Mouse (Mus musculus) midbrain, postnatal 0 days (tissue): ENCODE data around the gene Dido1. TPM values are rescaled to one million over a fixed set of nuclear protein-coding genes. Genes with fewer than 3 reads are reported as not detected.

Experiments
- ATAC-seq: fragments of 200-750 bp; cut with Nextera tagmentation; 2 replicates; pipeline ENCODE4 v1.8.0; 2017; ENCODE audit warnings: moderate number of reproducible peaks, mild to moderate bottlenecking, moderate TSS enrichment, moderate library complexity; ENCODE audit not compliant: low FRiP score
- DNase-seq: peaks from one replicate; pipeline ENCODE4 v3.0.0-alpha.2; 2015; ENCODE audit warnings: low spot score
- H3K27ac ChIP-seq: fragments of 300-500 bp; sonication (generic); 2 replicates; pipeline ENCODE4 v1.5.1; 2014; ENCODE audit warnings: low read depth, mild to moderate bottlenecking, low read length, mixed read lengths
- H3K27me3 ChIP-seq: fragments of 300-500 bp; sonication (generic); 2 replicates; pipeline ENCODE4 v1.6.1; 2014; ENCODE audit warnings: low read length, control low read depth, mixed read lengths; ENCODE audit not compliant: insufficient read depth
- H3K36me3 ChIP-seq: fragments of 300-500 bp; sonication (generic); 2 replicates; pipeline ENCODE4 v1.6.1; 2014; ENCODE audit warnings: low read length, control low read depth, mixed read lengths; ENCODE audit not compliant: insufficient read depth
- H3K4me1 ChIP-seq: fragments of 300-500 bp; sonication (generic); 2 replicates; pipeline ENCODE4 v1.6.1; 2014; ENCODE audit warnings: mild to moderate bottlenecking, control low read depth, antibody characterized with exemption, low read length, mixed read lengths; ENCODE audit not compliant: insufficient read depth
- H3K4me2 ChIP-seq: fragments of 300-500 bp; sonication (generic); 2 replicates; pipeline ENCODE4 v1.6.1; 2014; ENCODE audit warnings: low read depth, mild to moderate bottlenecking, low read length, mixed read lengths; ENCODE audit not compliant: poor library complexity, severe bottlenecking
- H3K4me3 ChIP-seq: fragments of 300-500 bp; sonication (generic); 2 replicates; pipeline ENCODE4 v1.5.1; 2014; ENCODE audit warnings: low read depth, mild to moderate bottlenecking, low read length, moderate library complexity
- H3K9ac ChIP-seq: fragments of 300-500 bp; sonication (generic); replicated peaks from 2 replicates; pipeline ENCODE4 v1.6.1; 2014; ENCODE audit warnings: mild to moderate bottlenecking, low read length, moderate library complexity, mixed read lengths; ENCODE audit not compliant: poor library complexity, severe bottlenecking
- H3K9me3 ChIP-seq: fragments of 300-500 bp; sonication (generic); 2 replicates; pipeline ENCODE4 v1.6.1; 2016; ENCODE audit warnings: low read length, control low read depth
- CTCF ChIP-seq: IDR thresholded peaks from 2 replicates; pipeline ENCODE4 v1.5.1; 2016; ENCODE audit warnings: antibody characterized with exemption, mild to moderate bottlenecking
- WGBS: fragments of 180-500 bp; shearing (Covaris S2); extraction: QIAGEN DNeasy Blood & Tissue Kit; methylation state at CpG from one replicate; pipeline ENCODE4 v1.1.7; 2014; 5-methylcytosine and 5-hydroxymethylcytosine counted together
- polyA plus RNA-seq: library from polyadenylated mRNA; unstranded; fragments of >200 nt; fragmentation: Nextera tagmentation; extraction: Ambion mirVana; gene quantifications from 2 replicates; pipeline ENCODE4 v1.2.1, GENCODE M21; 2015
- total RNA-seq: library from RNA; depleted of rRNA; stranded (reverse); fragments of >200 nt; gene quantifications from 2 replicates; pipeline ENCODE4 v1.2.3, GENCODE M21; 2014

The Dido1 gene
- total and polyA plus RNA-seq, 2 experiments from 2014 or later, result 22.2 to 36.7 TPM

DNA sequence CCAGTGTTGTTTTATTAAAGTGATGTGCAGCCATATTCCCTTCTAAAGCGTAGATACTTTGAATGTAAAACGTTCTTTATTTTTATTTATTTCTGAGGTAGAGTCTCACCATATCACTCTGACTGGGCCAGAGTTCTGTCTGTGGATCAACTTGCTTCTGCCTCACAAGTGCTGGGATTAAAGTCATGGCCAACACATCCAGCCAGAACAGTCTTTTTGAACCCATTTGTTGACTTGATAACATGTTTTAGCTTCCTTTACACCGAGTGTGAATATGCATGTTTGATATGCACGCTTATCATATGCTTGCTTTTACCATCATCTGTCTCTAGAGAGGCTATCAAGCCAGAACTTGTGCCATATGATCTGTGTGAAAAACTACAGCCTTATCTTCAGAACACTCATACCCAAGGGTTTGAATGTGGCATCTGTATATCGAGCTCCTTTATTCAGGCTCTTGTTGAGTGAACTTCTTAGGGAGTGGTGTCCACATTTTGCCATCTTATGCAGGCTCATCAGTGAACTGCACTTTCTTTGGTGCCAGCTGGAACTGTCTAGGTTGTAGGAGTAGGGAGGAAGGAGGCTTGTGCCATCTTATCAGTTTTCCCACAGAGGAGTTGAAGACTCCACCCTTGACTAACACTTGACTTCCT is 2.4 kb upstream of the Dido1 start:
- Histone ChIP-seq H3K27me3 (no peaks in the 10 kb centered on the region), H3K4me1 (peaks cover 17% of the 10 kb centered on the region), H3K27ac (no peak overlapping the region), H3K4me2 (no peak overlapping the region), H3K9me3 (no peaks in the 10 kb centered on the region), H3K4me3 (no peak overlapping the region), H3K9ac (no peak overlapping the region), H3K36me3 (peaks cover 20% of the 10 kb centered on the region)
- ATAC-seq (no peak), DNase-seq (no peak)
- no peak for TF ChIP-seq CTCF
- 95% methylated on average over 5 of the region's 5 CpGs for WGBS

DNA sequence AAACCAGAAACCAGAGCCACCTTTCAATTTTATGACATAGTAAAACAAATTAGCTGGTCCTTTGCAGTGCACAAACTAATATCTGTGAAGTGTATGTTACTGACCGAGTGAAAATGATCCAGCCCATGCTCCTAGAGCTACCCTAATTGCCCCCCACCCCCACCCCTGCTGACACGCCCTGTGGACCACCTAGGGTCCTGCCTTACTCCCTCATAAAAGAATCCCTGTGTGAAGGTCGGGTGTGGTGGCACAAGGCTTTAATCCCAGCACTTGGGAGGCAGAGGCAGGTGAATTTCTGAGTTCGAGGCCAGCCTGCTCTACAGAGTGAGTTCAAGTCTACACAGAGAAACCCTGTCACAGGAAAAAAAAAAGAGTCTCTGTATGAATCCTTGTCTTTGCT is 1.7 kb upstream of the Dido1 start:
- no peak for DNase-seq
- Histone ChIP-seq H3K9me3 (no peaks in the 10 kb centered on the region), H3K4me3 (peak overlapping the region; percentile 94; the same call in 1 of the 2 replicates), H3K9ac (peak overlapping the region; percentile 97; the same call in 1 of the 2 replicates), H3K27ac (0 out of 2 replicates have a peak overlapping the region, but pooled peaks have one; percentile 38), H3K4me1 (peaks cover 17% of the 10 kb centered on the region), H3K36me3 (peaks cover 14% of the 10 kb centered on the region), H3K4me2 (no peak overlapping the region; the same call in 1 of the 2 replicates), H3K27me3 (no peaks in the 10 kb centered on the region)
- 75% methylated on average over 4 of the region's 4 CpGs for WGBS
- ATAC-seq, result no peak
- TF ChIP-seq CTCF, result no peak

DNA sequence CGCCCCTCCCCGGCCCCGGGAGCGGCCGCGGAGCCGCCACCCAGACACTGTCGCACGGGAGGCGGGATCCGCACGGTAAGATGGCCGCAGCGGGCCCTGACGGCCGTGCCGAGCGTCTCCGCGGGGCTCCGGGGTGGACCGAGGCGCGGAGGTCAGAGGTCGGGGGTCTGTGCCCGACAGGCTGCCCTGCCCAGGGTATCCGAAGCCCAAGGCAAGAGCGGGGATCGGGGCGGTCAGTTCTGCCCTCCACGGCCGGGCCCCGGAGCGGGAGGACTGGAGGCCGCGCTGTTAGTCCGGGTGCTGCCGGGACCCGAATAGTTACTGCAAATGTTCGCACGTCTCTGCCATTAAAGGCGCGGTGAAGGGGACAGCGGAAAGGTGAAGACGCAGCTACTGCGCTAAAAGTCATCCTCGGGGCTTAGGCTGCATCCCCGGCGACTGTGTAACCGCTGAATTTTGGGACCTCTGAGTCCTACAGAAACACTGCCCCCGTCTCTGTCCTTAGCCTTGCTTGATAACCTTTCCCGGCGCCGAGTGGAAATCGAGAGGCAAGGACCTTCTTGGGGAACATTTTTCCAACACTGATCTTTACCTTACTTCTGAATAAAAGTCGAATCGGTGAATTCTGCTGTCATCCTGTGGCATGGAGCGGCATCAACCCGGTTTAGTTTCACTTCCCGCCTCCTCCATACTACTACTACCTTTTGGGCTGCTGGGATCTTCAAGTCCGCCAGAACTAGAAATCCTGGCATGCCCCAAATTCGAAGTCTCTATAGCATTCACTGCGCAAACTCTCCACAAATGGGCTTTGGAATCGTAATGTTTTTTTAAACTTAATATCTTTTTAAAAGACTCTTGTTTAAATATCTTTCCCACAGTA is 717 bp upstream of the Dido1 start:
- DNase-seq, result no peak
- Histone ChIP-seq H3K9ac (peak overlapping the region; percentile 97), H3K4me3 (peak overlapping the region; percentile 94), H3K27ac (peak overlapping the region; percentile 90), H3K36me3 (peaks cover 12% of the 10 kb centered on the region), H3K4me1 (peaks cover 17% of the 10 kb centered on the region), H3K4me2 (peak overlapping the region; percentile 56), H3K9me3 (no peaks in the 10 kb centered on the region), H3K27me3 (no peaks in the 10 kb centered on the region)
- no peak for TF ChIP-seq CTCF
- 3% methylated on average over 46 of the region's 64 CpGs for WGBS
- peak; percentile 58 for ATAC-seq

DNA sequence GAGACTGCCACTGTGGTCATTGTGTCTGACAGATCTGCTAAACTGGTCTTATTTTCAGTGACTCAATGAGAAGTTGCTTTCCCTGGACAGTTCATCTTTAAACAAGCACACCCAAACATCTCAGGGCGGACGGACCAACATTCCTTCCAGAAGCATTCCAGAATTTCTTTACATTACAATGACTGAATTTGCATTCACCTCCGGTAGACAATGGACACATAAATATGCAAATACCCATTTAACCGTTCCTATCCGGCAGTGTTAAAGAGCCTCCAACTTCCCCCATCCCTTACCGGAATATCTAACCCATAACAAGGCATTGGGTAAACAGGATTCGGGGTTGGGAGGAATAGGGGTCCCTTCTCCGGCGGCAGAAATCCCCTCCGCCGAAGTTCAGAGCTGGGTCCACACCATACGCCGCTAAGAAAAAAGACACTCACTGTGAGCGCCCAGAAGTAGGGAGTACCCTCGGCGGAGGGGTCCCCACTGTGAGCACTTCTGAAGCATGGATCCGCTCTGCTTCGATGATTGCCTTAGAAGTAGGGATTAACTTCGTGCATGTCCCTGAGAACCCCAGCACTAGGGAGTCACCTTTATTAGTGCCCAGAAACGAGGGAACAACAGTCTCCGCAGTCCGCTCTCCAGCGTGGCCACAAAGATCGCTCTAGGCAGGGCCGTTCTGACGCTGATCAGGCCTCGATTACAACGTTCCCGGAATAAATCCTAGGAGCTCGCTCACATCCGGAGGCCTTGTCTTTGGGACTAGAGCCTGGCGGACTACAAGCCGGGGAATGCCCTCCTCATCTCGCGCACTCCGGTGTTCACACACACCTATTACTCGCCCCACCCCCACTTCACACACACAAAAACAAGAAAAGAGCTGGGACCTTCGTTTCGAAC is 526 bp downstream of the Dido1 start:
- peak; percentile 24; the same call in 1 of the 2 replicates for ATAC-seq
- H3K9ac ChIP-seq, result peak overlapping the region; percentile 68
- H3K27ac ChIP-seq, result peak overlapping the region; percentile 90
- WGBS, result under 1% methylated on average over 39 of the region's 39 CpGs
- peak overlapping the region; percentile 94 for H3K4me3 ChIP-seq
- H3K36me3 ChIP-seq, result peaks cover 7% of the 10 kb centered on the region
- no peak for DNase-seq
- peaks cover 17% of the 10 kb centered on the region for H3K4me1 ChIP-seq
- peak overlapping the region; percentile 66 for H3K4me2 ChIP-seq
- H3K9me3 ChIP-seq, result no peaks in the 10 kb centered on the region
- no peaks in the 10 kb centered on the region for H3K27me3 ChIP-seq
- TF ChIP-seq CTCF, result no peak

DNA sequence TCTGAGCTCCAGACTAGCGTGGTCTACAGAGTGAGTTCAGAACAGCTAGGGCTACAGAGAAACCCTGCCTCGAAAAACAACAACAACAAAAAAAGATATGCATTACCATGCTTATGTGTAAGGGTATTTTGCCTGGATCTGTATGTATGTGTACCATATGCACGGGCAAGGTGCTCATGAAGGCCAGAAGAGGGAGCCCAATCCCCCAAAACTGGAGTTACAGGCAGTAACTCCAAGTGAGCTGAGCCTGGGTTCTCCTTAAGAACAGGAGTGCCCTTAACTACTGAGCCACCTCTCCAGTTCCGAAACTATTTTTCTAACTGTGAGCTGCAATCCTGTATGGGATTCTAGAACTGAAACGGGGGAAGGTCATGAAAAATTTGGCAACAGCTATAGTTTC is 3.8 kb downstream of the Dido1 start:
- no peak for ATAC-seq
- H3K9ac ChIP-seq, result no peak overlapping the region
- WGBS, result 93% methylated on average over 5 of the region's 5 CpGs
- peaks cover 16% of the 10 kb centered on the region for H3K4me1 ChIP-seq
- H3K4me2 ChIP-seq, result no peak overlapping the region
- DNase-seq, result no peak
- no peak overlapping the region for H3K27ac ChIP-seq
- H3K9me3 ChIP-seq, result no peaks in the 10 kb centered on the region
- H3K4me3 ChIP-seq, result no peak overlapping the region
- H3K36me3 ChIP-seq, result no peaks in the 10 kb centered on the region
- H3K27me3 ChIP-seq, result no peaks in the 10 kb centered on the region
- TF ChIP-seq CTCF, result 0 out of 2 replicates have a peak, but pooled peaks have one; percentile 22
